Mouse (Mus musculus): Measurements from ENCODE around the gene Tcl1b2. TPM values are rescaled to one million over a fixed set of nuclear protein-coding genes. Genes with fewer than 3 reads are reported as not detected.

Gene Tcl1b2
- not detected in 2 replicates for polyA plus RNA-seq (2015; fragmentation: Nextera tagmentation; extraction: Ambion mirVana)

- ATAC-seq = no peak
- no peaks in the 10 kb centered on the region for H3K27me3 ChIP-seq (replicated peaks; ENCODE audit: control insufficient read depth, insufficient read depth, low read length)
- WGBS = 88% methylated on average over 3 of the region's 3 CpGs
- H3K9me3 ChIP-seq (ENCODE audit: control insufficient read depth, low read length) = no peaks in the 10 kb centered on the region
- H3K27ac ChIP-seq (ENCODE audit: low read depth, low read length) = no peak within 1 kb of the TSS
- no peak within 1 kb of the TSS for H3K4me2 ChIP-seq (ENCODE audit: low read length)
- no peak within 1 kb of the TSS for H3K4me3 ChIP-seq (ENCODE audit: low read length)
- no peak within 1 kb of the TSS for H3K9ac ChIP-seq (ENCODE audit: low read depth, low read length)
- H3K4me1 ChIP-seq (ENCODE audit: control insufficient read depth, insufficient read depth, low read depth, low read length) = no peaks in the 10 kb centered on the region
- no peaks in the 10 kb centered on the region for H3K36me3 ChIP-seq (ENCODE audit: control insufficient read depth, insufficient read depth, low read length)
These were observed at the start of gene Tcl1b2 for GRCm38 (mm10) chr12:105145714-105146113. Tcl1b2 (plus strand) TSS chr12:105146014.

DNA sequence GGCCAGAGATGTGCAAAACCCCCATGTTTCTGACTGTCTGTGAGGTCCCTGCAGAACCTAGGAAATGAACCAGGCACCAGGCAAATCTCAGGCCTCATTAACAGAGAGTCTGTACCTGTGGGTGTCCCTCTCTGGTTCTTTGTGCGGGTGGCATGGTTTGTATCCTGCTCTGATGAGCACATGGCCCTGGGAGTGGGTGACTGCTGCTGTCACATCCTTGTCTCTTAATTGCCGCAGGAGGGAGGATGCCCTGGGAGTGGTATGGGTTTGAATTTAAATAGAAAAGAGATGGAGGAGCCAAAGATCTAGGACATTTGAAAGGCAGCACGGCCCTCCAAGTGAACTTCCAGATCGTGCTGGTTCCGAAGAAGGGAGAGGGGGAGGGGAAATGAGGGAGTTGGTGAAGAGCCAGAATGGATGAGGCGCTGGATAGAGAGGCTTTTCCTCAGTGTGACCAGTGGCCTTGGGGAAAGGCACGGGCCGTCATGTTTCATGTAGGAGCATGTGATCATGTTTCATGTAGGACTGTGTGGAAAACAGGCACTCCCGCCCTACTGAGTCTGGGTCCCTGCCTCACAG is 46.3 kb upstream of the Tcl1b2 start:
- peaks cover 8% of the 10 kb centered on the region for H3K4me1 ChIP-seq (ENCODE audit: control insufficient read depth, insufficient read depth, low read depth, low read length)
- H3K36me3 ChIP-seq (ENCODE audit: control insufficient read depth, insufficient read depth, low read length) = no peaks in the 10 kb centered on the region
- 42% methylated on average over 9 of the region's 9 CpGs for whole genome bisulfite sequencing
- no peak overlapping the region for H3K4me2 ChIP-seq (ENCODE audit: low read length)
- no peaks in the 10 kb centered on the region for H3K27me3 ChIP-seq (replicated peaks; ENCODE audit: control insufficient read depth, insufficient read depth, low read length)
- H3K4me3 ChIP-seq (ENCODE audit: low read length) = no peak overlapping the region
- no peak overlapping the region for H3K27ac ChIP-seq (ENCODE audit: low read depth, low read length)
- ATAC-seq = no peak
- no peaks in the 10 kb centered on the region for H3K9me3 ChIP-seq (ENCODE audit: control insufficient read depth, low read length)
- H3K9ac ChIP-seq (ENCODE audit: low read depth, low read length) = no peak overlapping the region

DNA sequence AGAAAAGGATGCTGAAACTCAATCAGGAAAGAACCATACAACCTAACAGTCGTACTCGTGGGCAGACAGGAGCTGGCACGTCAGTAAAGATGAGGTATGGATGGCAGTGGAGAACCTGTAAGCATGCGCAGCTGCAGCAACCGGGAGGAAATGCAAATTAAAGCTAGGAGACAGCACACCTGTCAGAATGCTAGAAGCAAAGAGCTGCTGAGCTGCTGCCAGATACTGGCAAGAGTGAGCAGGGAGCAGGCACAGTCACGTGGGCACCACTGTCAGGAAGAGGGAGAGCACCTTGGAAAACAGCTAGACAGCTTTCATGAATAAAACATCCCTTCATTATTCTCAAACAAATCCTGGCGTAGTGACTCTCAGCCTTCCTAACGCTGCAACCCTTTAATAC is 42.9 kb upstream of the Tcl1b2 start:
- Histone ChIP-seq H3K9me3 (ENCODE audit: control insufficient read depth, low read length) (no peaks in the 10 kb centered on the region), H3K4me3 (ENCODE audit: low read length) (no peak overlapping the region), H3K27me3 (replicated peaks; ENCODE audit: control insufficient read depth, insufficient read depth, low read length) (no peaks in the 10 kb centered on the region), H3K27ac (ENCODE audit: low read depth, low read length) (peak overlapping the region; percentile 59; the same call in 1 of the 2 replicates), H3K4me2 (ENCODE audit: low read length) (peak overlapping the region; percentile 7; the same call in 1 of the 2 replicates), H3K4me1 (ENCODE audit: control insufficient read depth, insufficient read depth, low read depth, low read length) (peaks cover 8% of the 10 kb centered on the region), H3K36me3 (ENCODE audit: control insufficient read depth, insufficient read depth, low read length) (no peaks in the 10 kb centered on the region), H3K9ac (ENCODE audit: low read depth, low read length) (0 out of 2 replicates have a peak overlapping the region, but pooled peaks have one; percentile 4)
- ATAC-seq = peak; percentile 82
- 32% methylated on average over 8 of the region's 8 CpGs for WGBS

GRCm38 (mm10) chr12:105104036-105104435 is 41.8 kb upstream of the Tcl1b2 start:
- 5% methylated on average over 4 of the region's 4 CpGs for WGBS
- Histone ChIP-seq H3K4me1 (ENCODE audit: control insufficient read depth, insufficient read depth, low read depth, low read length) (peaks cover 8% of the 10 kb centered on the region), H3K4me3 (ENCODE audit: low read length) (no peak overlapping the region), H3K4me2 (ENCODE audit: low read length) (no peak overlapping the region), H3K36me3 (ENCODE audit: control insufficient read depth, insufficient read depth, low read length) (no peaks in the 10 kb centered on the region), H3K27me3 (replicated peaks; ENCODE audit: control insufficient read depth, insufficient read depth, low read length) (no peaks in the 10 kb centered on the region), H3K9ac (ENCODE audit: low read depth, low read length) (no peak overlapping the region), H3K9me3 (ENCODE audit: control insufficient read depth, low read length) (no peaks in the 10 kb centered on the region), H3K27ac (ENCODE audit: low read depth, low read length) (no peak overlapping the region)
- ATAC-seq = no peak

DNA sequence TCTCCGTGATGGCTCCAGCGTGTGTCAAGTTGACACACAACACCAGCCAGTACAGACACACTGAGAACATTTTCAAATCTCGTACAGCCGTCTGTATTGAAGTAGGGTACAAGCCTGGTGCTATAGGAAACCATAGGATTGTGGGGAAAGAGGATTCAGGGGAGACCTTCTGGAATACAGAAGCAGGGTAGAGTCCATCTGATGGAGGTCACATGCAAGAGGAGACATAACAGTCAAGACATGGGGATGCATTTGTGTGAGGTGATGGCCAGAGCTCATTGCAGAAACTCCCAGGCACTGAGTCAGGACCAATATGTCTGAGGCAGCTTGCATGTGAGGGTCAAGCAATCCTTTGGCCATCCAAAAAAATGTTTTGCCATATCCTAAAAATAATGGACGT is 40.5 kb upstream of the Tcl1b2 start:
- no peaks in the 10 kb centered on the region for H3K36me3 ChIP-seq (ENCODE audit: control insufficient read depth, insufficient read depth, low read length)
- H3K4me3 ChIP-seq (ENCODE audit: low read length) = no peak overlapping the region
- H3K4me2 ChIP-seq (ENCODE audit: low read length) = no peak overlapping the region
- no peaks in the 10 kb centered on the region for H3K9me3 ChIP-seq (ENCODE audit: control insufficient read depth, low read length)
- H3K27ac ChIP-seq (ENCODE audit: low read depth, low read length) = no peak overlapping the region
- H3K9ac ChIP-seq (ENCODE audit: low read depth, low read length) = no peak overlapping the region
- no peak for ATAC-seq
- H3K4me1 ChIP-seq (ENCODE audit: control insufficient read depth, insufficient read depth, low read depth, low read length) = peaks cover 13% of the 10 kb centered on the region
- H3K27me3 ChIP-seq (replicated peaks; ENCODE audit: control insufficient read depth, insufficient read depth, low read length) = no peaks in the 10 kb centered on the region
- 89% methylated on average over 5 of the region's 5 CpGs for WGBS

DNA sequence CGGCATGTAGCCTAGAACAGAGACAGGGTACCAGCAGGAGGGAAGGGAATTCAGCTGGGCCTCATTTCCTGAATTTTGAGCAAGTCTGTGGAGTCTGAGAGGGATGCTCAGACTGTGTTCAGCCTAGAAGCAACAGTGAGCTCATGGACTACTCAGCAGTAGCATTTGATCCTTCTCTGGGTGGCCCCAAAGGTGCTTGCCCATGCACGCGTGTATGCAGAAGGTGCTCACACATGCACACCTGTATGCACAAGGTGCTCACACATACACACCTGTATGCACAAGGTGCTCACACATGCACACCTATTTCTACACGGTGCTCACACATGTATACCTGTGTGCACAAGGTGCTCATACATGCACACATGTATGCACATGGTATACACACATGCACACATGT is 37.0 kb upstream of the Tcl1b2 start:
- peaks cover 13% of the 10 kb centered on the region for H3K4me1 ChIP-seq (ENCODE audit: control insufficient read depth, insufficient read depth, low read depth, low read length)
- ATAC-seq = peak; percentile 8; the same call in 1 of the 2 replicates
- no peaks in the 10 kb centered on the region for H3K9me3 ChIP-seq (ENCODE audit: control insufficient read depth, low read length)
- no peak overlapping the region for H3K4me3 ChIP-seq (ENCODE audit: low read length)
- H3K9ac ChIP-seq (ENCODE audit: low read depth, low read length) = no peak overlapping the region
- no peaks in the 10 kb centered on the region for H3K36me3 ChIP-seq (ENCODE audit: control insufficient read depth, insufficient read depth, low read length)
- no peaks in the 10 kb centered on the region for H3K27me3 ChIP-seq (replicated peaks; ENCODE audit: control insufficient read depth, insufficient read depth, low read length)
- H3K4me2 ChIP-seq (ENCODE audit: low read length) = no peak overlapping the region
- WGBS = 92% methylated on average over 4 of the region's 4 CpGs
- no peak overlapping the region for H3K27ac ChIP-seq (ENCODE audit: low read depth, low read length)

DNA sequence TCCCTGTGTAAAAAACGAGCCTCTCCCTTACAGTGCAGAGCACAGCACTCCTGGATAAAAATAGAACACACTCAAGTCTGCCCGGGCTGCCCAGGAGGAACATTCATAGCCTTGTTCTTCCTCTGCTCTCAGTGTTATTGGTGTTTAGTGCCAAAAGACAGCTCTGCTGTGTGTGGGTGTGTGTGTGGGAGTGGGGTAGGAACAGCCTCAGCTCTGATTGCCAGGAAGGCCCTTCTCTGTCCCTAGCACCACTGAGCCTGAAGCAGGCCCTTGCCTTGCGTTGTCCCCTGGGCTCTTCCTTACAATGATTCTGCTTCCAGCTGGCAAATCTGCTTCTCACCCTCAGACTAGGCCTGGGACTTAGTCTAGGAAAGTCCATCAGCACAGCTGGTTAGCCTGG is 36.4 kb upstream of the Tcl1b2 start:
- Histone ChIP-seq H3K4me1 (ENCODE audit: control insufficient read depth, insufficient read depth, low read depth, low read length) (peaks cover 12% of the 10 kb centered on the region), H3K4me3 (ENCODE audit: low read length) (no peak overlapping the region), H3K36me3 (ENCODE audit: control insufficient read depth, insufficient read depth, low read length) (no peaks in the 10 kb centered on the region), H3K9ac (ENCODE audit: low read depth, low read length) (no peak overlapping the region), H3K9me3 (ENCODE audit: control insufficient read depth, low read length) (no peaks in the 10 kb centered on the region), H3K4me2 (ENCODE audit: low read length) (no peak overlapping the region), H3K27ac (ENCODE audit: low read depth, low read length) (no peak overlapping the region), H3K27me3 (replicated peaks; ENCODE audit: control insufficient read depth, insufficient read depth, low read length) (no peaks in the 10 kb centered on the region)
- peak; percentile 21; the same call in 1 of the 2 replicates for ATAC-seq
- WGBS = 62% methylated on average over 3 of the region's 3 CpGs

DNA sequence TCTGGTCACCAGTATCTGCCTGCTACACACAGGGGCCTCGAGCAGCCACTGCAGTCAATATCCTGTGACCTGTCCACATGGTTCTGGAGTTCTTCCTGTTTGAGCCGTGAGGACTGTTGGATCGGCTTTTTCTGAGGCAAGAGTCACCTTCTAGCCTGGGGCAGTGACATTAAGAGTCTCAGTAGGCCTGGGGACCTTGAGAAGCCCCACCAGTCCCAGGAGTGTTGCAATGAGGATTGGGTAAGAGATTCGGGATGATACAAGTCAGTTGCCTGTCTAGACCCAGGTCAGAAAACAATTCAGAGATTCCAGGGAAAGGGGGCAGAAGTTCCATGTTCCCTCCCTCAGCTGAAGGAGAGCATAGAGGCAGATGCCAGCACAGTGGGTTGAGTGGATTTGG is 36.0 kb upstream of the Tcl1b2 start:
- H3K4me3 ChIP-seq (ENCODE audit: low read length) = no peak overlapping the region
- H3K4me1 ChIP-seq (ENCODE audit: control insufficient read depth, insufficient read depth, low read depth, low read length) = peaks cover 12% of the 10 kb centered on the region
- H3K9ac ChIP-seq (ENCODE audit: low read depth, low read length) = no peak overlapping the region
- 82% methylated on average over 4 of the region's 4 CpGs for WGBS
- H3K9me3 ChIP-seq (ENCODE audit: control insufficient read depth, low read length) = no peaks in the 10 kb centered on the region
- no peak for ATAC-seq
- H3K27ac ChIP-seq (ENCODE audit: low read depth, low read length) = no peak overlapping the region
- H3K36me3 ChIP-seq (ENCODE audit: control insufficient read depth, insufficient read depth, low read length) = no peaks in the 10 kb centered on the region
- H3K4me2 ChIP-seq (ENCODE audit: low read length) = no peak overlapping the region
- no peaks in the 10 kb centered on the region for H3K27me3 ChIP-seq (replicated peaks; ENCODE audit: control insufficient read depth, insufficient read depth, low read length)

DNA sequence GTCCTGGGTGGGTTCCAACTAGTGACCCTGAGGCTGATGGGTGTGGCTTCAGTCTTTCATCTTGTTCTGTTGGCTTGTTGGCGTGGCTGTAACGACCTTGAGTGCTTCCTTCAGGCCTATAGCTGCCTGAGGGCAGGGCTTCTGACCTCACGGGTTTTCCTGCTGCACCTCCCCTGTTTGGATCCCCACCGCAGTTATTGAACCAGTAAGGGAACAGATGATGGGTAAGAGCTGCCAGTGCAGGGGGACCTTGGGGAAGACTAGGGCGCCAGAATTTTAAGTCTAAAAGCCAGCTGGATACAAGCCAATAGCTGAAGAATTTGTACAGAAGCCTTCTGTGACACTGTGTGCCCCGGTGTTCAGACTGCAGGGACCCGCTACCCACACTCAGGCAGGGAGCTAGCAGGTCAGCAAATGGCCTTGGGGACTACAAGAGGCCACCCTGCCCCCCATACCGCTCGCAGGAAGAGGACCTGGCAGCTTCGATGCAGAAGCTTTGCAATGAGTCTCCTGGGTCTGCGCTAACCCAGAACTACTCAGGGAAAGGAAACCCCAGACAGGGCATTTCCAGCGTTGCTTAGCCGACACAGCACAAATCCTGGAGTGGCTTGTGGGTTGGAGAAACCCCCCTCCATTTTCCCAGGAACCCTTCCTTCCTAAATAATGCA is 33.4 kb upstream of the Tcl1b2 start:
- H3K9me3 ChIP-seq (ENCODE audit: control insufficient read depth, low read length) = no peaks in the 10 kb centered on the region
- peak overlapping the region; percentile 9; the same call in 1 of the 2 replicates for H3K4me2 ChIP-seq (ENCODE audit: low read length)
- H3K9ac ChIP-seq (ENCODE audit: low read depth, low read length) = no peak overlapping the region
- H3K27me3 ChIP-seq (replicated peaks; ENCODE audit: control insufficient read depth, insufficient read depth, low read length) = no peaks in the 10 kb centered on the region
- peaks cover 12% of the 10 kb centered on the region for H3K4me1 ChIP-seq (ENCODE audit: control insufficient read depth, insufficient read depth, low read depth, low read length)
- no peak overlapping the region for H3K27ac ChIP-seq (ENCODE audit: low read depth, low read length)
- WGBS = 24% methylated on average over 13 of the region's 13 CpGs
- peak; percentile 43 for ATAC-seq
- no peak overlapping the region for H3K4me3 ChIP-seq (ENCODE audit: low read length)
- no peaks in the 10 kb centered on the region for H3K36me3 ChIP-seq (ENCODE audit: control insufficient read depth, insufficient read depth, low read length)

Measured in hindbrain, embryonic 16.5 days (tissue).